Mouse (Mus musculus): ENCODE results near the gene Copg1. TPM values are rescaled to one million over a fixed set of nuclear protein-coding genes. Genes with fewer than 3 reads are reported as not detected.
"Not testable (repeated sequence)": the region's sequence is repeated elsewhere in the genome, so short reads cannot be mapped to it uniquely, and the experiment has no call there.

The Copg1 gene
- total and polyA plus RNA-seq, 3 experiments = 29.5 to 41.0 (median 40.3) TPM

GRCm38 (mm10) chr6:87938941-87939340 is 51.3 kb downstream of the Copg1 start:
- H3K79me2 ChIP-seq (replicated peaks; ENCODE audit: control insufficient read depth, insufficient read depth, low read length) = no peaks in the 10 kb centered on the region
- no peak overlapping the region for H3K27ac ChIP-seq
- H3K9ac ChIP-seq (ENCODE audit: low read depth, low read length) = no peak overlapping the region
- no peak for DNase-seq
- TF ChIP-seq POLR2A (IDR thresholded peaks at IDR 0.05; ENCODE audit: insufficient read depth, low read depth, low read length) = no peak
- no peak for TF ChIP-seq CTCF (IDR thresholded peaks at IDR 0.05)
- TF ChIP-seq EP300 (IDR thresholded peaks at IDR 0.05; ENCODE audit: insufficient read depth, low read depth, low read length) = no peak
- no peaks in the 10 kb centered on the region for H3K36me3 ChIP-seq (ENCODE audit: control insufficient read depth, insufficient read depth, low read length)
- WGBS = 100% methylated on average over 3 of the region's 3 CpGs
- H3K27me3 ChIP-seq (ENCODE audit: control insufficient read depth, insufficient read depth, low read length) = no peaks in the 10 kb centered on the region
- intact Hi-C loops (cut with DNase I) = no loop called here
- no peaks in the 10 kb centered on the region for H3K4me1 ChIP-seq (ENCODE audit: control insufficient read depth, insufficient read depth, low read length)
- H3K4me3 ChIP-seq = no peak overlapping the region

DNA sequence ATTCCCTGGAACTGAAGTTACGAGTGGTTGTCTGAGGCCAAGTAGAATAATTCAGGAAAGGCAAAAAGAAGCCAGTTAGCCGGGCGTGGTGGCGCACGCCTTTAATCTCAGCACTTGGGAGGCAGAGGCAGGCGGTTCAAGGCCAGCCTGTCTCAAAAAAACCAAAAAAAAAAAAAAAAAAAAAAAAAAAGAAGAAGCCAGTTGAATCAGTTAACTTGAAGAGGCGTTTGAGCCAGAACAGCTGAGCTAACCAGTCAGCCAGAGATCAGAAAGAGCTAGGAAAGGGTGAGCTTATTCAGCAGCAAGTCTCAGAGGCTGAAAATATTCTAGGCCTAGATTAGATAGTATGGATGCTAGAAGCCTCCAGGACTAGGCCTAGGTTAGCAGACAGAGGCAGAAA is 54.6 kb downstream of the Copg1 start:
- no peak overlapping the region for H3K27ac ChIP-seq
- WGBS = 84% methylated on average over 7 of the region's 7 CpGs
- no peak for DNase-seq
- no peak overlapping the region for H3K9ac ChIP-seq (ENCODE audit: low read depth, low read length)
- no peaks in the 10 kb centered on the region for H3K79me2 ChIP-seq (replicated peaks; ENCODE audit: control insufficient read depth, insufficient read depth, low read length)
- H3K27me3 ChIP-seq (ENCODE audit: control insufficient read depth, insufficient read depth, low read length) = no peaks in the 10 kb centered on the region
- intact Hi-C loops (cut with DNase I) = no loop called here
- no peak for TF ChIP-seq EP300 (IDR thresholded peaks at IDR 0.05; ENCODE audit: insufficient read depth, low read depth, low read length)
- H3K4me3 ChIP-seq = no peak overlapping the region
- no peaks in the 10 kb centered on the region for H3K4me1 ChIP-seq (ENCODE audit: control insufficient read depth, insufficient read depth, low read length)
- H3K36me3 ChIP-seq (ENCODE audit: control insufficient read depth, insufficient read depth, low read length) = no peaks in the 10 kb centered on the region

DNA sequence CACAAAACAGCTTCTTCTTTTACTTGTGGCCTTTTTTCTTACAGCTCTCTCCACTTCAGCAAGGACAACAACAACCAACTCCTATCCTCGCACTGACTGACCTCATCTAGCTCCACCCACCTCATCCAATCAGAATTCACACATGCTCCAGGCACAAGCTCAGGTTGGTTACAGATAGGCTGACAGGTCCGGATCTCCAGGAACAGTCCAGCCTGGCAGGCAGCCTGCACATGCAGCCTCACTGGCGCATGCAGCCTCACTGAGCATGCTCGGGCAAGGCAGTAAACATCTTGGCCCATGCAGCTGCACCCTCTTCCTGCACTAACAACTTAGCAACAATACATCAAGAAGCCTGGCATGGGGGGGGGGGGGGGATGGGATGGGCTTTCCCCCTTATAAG is 74.8 kb downstream of the Copg1 start:
- H3K4me1 ChIP-seq (ENCODE audit: control insufficient read depth, insufficient read depth, low read length); DNase-seq; H3K9ac ChIP-seq (ENCODE audit: low read depth, low read length); H3K27ac ChIP-seq; intact Hi-C loops (cut with DNase I); H3K27me3 ChIP-seq (ENCODE audit: control insufficient read depth, insufficient read depth, low read length); H3K36me3 ChIP-seq (ENCODE audit: control insufficient read depth, insufficient read depth, low read length); H3K79me2 ChIP-seq (replicated peaks; ENCODE audit: control insufficient read depth, insufficient read depth, low read length); H3K4me3 ChIP-seq: not testable (repeated sequence)
- 56% methylated on average over 4 of the region's 4 CpGs for WGBS

Other genes with a start within 250 kb of the Copg1 start
- gene Aplf, start 215.6 kb upstream of the Copg1 start, total RNA-seq (2021) = 1 to 10 TPM; 2.1 to 2.6 TPM
- gene Aplf, start 215.6 kb upstream of the Copg1 start, polyA plus RNA-seq (2012; rRNA removed) = 1.4 and 2.1 TPM in 2 replicates
- 1 to 10 TPM in 1 of 2 experiments, under 1 TPM in 1; 0.86 to 1.2 TPM for gene Efcc1, start 156.9 kb upstream of the Copg1 start, total RNA-seq (2021)
- gene Efcc1, start 156.9 kb upstream of the Copg1 start, polyA plus RNA-seq (2012; rRNA removed) = 1.3 and 2.5 TPM in 2 replicates
- gene Gp9, start 109.7 kb upstream of the Copg1 start, total RNA-seq (2021) = 1 to 10 TPM in 1 of 2 experiments, under 1 TPM in 1; 0.94 to 5.8 TPM
- 2.6 and 9.9 TPM in 2 replicates for gene Gp9, start 109.7 kb upstream of the Copg1 start, polyA plus RNA-seq (2012; rRNA removed)
- 10 to 100 TPM; 11.1 to 11.6 TPM for gene Rab43, start 75.7 kb upstream of the Copg1 start, total RNA-seq (2021)
- gene Rab43, start 75.7 kb upstream of the Copg1 start, polyA plus RNA-seq (2012; rRNA removed) = 12.2 and 17.6 TPM in 2 replicates
- gene Gm45140, start 52.0 kb upstream of the Copg1 start, total RNA-seq (2021) = 1 to 10 TPM in 1 of 2 experiments, under 1 TPM in 1; 0.23 to 1.4 TPM
- 0.16 and 0.79 TPM in 2 replicates for gene Gm45140, start 52.0 kb upstream of the Copg1 start, polyA plus RNA-seq (2012; rRNA removed)
- 10 to 100 TPM; 22.3 to 22.8 TPM for gene Isy1, start 49.0 kb upstream of the Copg1 start, total RNA-seq (2021)
- gene Isy1, start 49.0 kb upstream of the Copg1 start, polyA plus RNA-seq (2012; rRNA removed) = 7.3 and 15.1 TPM in 2 replicates
- gene Cnbp, start 36.7 kb upstream of the Copg1 start, total RNA-seq (2021) = 100 to 1,000 TPM; 303 to 355 TPM
- gene Cnbp, start 36.7 kb upstream of the Copg1 start, polyA plus RNA-seq (2012; rRNA removed) = 201 and 451 TPM in 2 replicates
- gene Hmces, start 26.1 kb downstream of the Copg1 start, total RNA-seq (2021) = 1 to 10 TPM; 8.3 to 9.1 TPM
- 8.2 and 9.4 TPM in 2 replicates for gene Hmces, start 26.1 kb downstream of the Copg1 start, polyA plus RNA-seq (2012; rRNA removed)
- 1 to 10 TPM; 1.5 to 1.7 TPM for gene H1fx, start 93.8 kb downstream of the Copg1 start, total RNA-seq (2021)
- gene H1fx, start 93.8 kb downstream of the Copg1 start, polyA plus RNA-seq (2012; rRNA removed) = 0.82 and 1.4 TPM in 2 replicates
- gene Rab7, start 157.5 kb downstream of the Copg1 start, total RNA-seq (2021) = 100 to 1,000 TPM; 271 to 299 TPM
- 212 and 344 TPM in 2 replicates for gene Rab7, start 157.5 kb downstream of the Copg1 start, polyA plus RNA-seq (2012; rRNA removed)
- 100 to 1,000 TPM; 107 to 114 TPM for gene Rpn1, start 196.7 kb downstream of the Copg1 start, total RNA-seq (2021)
- gene Rpn1, start 196.7 kb downstream of the Copg1 start, polyA plus RNA-seq (2012; rRNA removed) = 67.7 and 131 TPM in 2 replicates